Mouse (Mus musculus) forebrain, embryonic 13.5 days (tissue): ENCODE results near the gene Sytl3. TPM values are rescaled to one million over a fixed set of nuclear protein-coding genes. Genes with fewer than 3 reads are reported as not detected.
A peak's percentile ranks its signal among the peaks of the same experiment; 100 is the strongest.
"Not testable (repeated sequence)": the region's sequence is repeated elsewhere in the genome, so short reads cannot be mapped to it uniquely, and the experiment has no call there.

Experiments used
- ATAC-seq: fragments of 200-750 bp; cut with Nextera tagmentation; 2 replicates; pipeline ENCODE4 v1.8.0; 2017
- H3K27ac ChIP-seq: fragments of 300-500 bp; sonication (generic); 2 replicates; pipeline ENCODE4 v1.5.1; 2015; ENCODE audit warnings: inconsistent platforms, mild to moderate bottlenecking, moderate library complexity
- H3K27me3 ChIP-seq: fragments of 300-500 bp; sonication (generic); 2 replicates; pipeline ENCODE4 v1.6.1; 2015; ENCODE audit warnings: mild to moderate bottlenecking, inconsistent platforms
- H3K36me3 ChIP-seq: fragments of 300-500 bp; sonication (generic); 2 replicates; pipeline ENCODE4 v1.6.1; 2015; ENCODE audit warnings: mild to moderate bottlenecking, inconsistent platforms; ENCODE audit not compliant: poor library complexity, severe bottlenecking
- H3K4me1 ChIP-seq: fragments of 300-500 bp; sonication (generic); 2 replicates; pipeline ENCODE4 v1.6.1; 2015; ENCODE audit warnings: inconsistent platforms
- H3K4me2 ChIP-seq: fragments of 300-500 bp; sonication (generic); 2 replicates; pipeline ENCODE4 v1.6.1; 2015; ENCODE audit warnings: inconsistent platforms, mild to moderate bottlenecking, moderate library complexity
- H3K4me3 ChIP-seq: fragments of 300-500 bp; sonication (generic); 2 replicates; pipeline ENCODE4 v1.5.1; 2015; ENCODE audit warnings: mild to moderate bottlenecking, inconsistent platforms
- H3K9ac ChIP-seq: fragments of 300-500 bp; sonication (generic); 2 replicates; pipeline ENCODE4 v1.6.1; 2015; ENCODE audit warnings: mild to moderate bottlenecking, inconsistent platforms
- H3K9me3 ChIP-seq: fragments of 300-500 bp; sonication (generic); replicated peaks from 2 replicates; pipeline ENCODE4 v1.6.1; 2016; ENCODE audit warnings: inconsistent platforms
- WGBS: fragments of 180-500 bp; shearing (Covaris S2); methylation state at CpG from one replicate; pipeline ENCODE4 v1.1.7; 2015; 5-methylcytosine and 5-hydroxymethylcytosine counted together
- polyA plus RNA-seq: library from polyadenylated mRNA; unstranded; fragments of >200 nt; fragmentation: Nextera tagmentation; extraction: Ambion mirVana; gene quantifications from 2 replicates; pipeline ENCODE4 v1.2.1, GENCODE M21; 2015

Sytl3 gene
- polyA plus RNA-seq, 1 experiment from 2014 or later = 0.43 TPM

- not testable (repeated sequence) for ATAC-seq, H3K4me2 ChIP-seq, H3K27ac ChIP-seq, H3K9ac ChIP-seq, H3K4me3 ChIP-seq, H3K27me3 ChIP-seq, H3K9me3 ChIP-seq, H3K36me3 ChIP-seq, H3K4me1 ChIP-seq
- WGBS = 84% methylated on average over 4 of the region's 5 CpGs
Observed at GRCm38 (mm10) chr17:6653341-6653946, 5.4 kb upstream of the Sytl3 start.

GRCm38 (mm10) chr17:6655087-6655511 is 3.8 kb upstream of the Sytl3 start:
- H3K36me3 ChIP-seq, H3K9me3 ChIP-seq, H3K4me1 ChIP-seq, H3K27me3 ChIP-seq: not testable (repeated sequence)
- Histone ChIP-seq H3K4me2 (peak overlapping the region; percentile 50), H3K4me3 (peak overlapping the region; percentile 44), H3K9ac (peak overlapping the region; percentile 65), H3K27ac (peak overlapping the region; percentile 76)
- peak; percentile 94 for ATAC-seq
- 0% methylated on average over 36 of the region's 36 CpGs for WGBS

DNA sequence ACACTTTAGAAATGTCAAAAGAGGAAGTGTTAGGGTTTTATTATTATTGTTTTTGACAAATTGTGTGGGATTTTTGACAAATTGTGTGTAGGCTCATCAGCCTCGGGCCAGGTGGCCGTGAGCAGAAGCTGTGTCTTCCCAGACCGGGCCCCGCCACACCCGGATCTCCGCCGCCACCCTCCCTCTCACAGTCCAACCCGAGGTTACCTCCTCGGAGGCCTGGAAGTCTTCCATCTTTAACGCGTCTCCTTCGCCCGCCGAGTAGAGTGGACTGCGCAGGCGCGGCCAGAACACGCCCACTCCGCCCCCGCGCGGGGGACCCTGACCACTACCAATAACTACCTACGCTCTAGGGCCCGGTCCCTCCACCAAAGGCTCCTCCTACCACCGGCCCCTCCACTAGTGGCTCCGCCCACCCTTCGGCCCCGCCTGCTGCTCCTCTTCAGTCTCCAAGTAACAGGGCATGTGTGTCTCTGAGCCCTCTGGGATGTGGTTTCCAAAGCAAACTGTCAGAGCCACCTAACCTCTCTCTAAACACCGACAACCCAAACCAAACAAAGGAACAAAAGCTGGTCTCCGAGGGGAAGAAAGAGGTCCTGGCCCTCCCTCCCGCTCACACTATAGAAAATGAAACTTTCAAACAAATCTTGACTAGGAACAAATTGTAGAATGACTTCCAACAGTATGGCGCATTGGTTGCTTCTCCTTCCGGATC is 3.2 kb upstream of the Sytl3 start, which contains the start of gene Dynlt1f:
Gene Dynlt1f (minus strand): TSS at position 334 of the 715 bp plus-strand sequence.
- ATAC-seq = peak; percentile 95
- WGBS = 5% methylated on average over 18 of the region's 33 CpGs
- peak within 1 kb of the TSS; percentile 50 for H3K4me2 ChIP-seq
- not testable (repeated sequence) for H3K4me1 ChIP-seq, H3K9me3 ChIP-seq, H3K27me3 ChIP-seq, H3K36me3 ChIP-seq
- peak within 1 kb of the TSS; percentile 65 for H3K9ac ChIP-seq
- H3K4me3 ChIP-seq = peak within 1 kb of the TSS; percentile 44
- peak within 1 kb of the TSS; percentile 76 for H3K27ac ChIP-seq

DNA sequence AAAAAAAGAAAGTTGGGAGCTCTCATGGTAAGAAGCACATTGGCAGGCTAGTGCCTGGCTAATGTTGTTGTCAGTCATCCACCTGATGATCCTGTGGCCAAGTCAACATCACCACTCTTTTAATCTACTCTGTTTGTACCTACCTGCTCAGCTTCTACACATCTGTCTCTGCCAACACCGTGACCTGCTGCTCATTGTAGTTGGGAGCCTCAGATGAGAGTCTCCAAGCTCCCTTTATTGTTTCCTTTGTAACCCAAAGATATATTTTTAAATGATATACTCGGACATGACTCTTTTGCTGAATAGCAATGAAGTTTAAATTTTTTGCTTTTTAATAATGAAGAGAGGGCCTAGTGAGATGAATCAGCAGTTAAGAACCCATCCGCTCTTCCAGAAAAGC is 2.4 kb upstream of the Sytl3 start:
- not testable (repeated sequence) for H3K27me3 ChIP-seq, H3K4me3 ChIP-seq, H3K27ac ChIP-seq, H3K36me3 ChIP-seq, H3K4me2 ChIP-seq, H3K9ac ChIP-seq, H3K4me1 ChIP-seq, H3K9me3 ChIP-seq, ATAC-seq
- 96% methylated on average over 1 of the region's 3 CpGs for WGBS

GRCm38 (mm10) chr17:6660589-6660988 is 1.7 kb downstream of the Sytl3 start:
- not testable (repeated sequence) for H3K27ac ChIP-seq, H3K4me2 ChIP-seq, H3K36me3 ChIP-seq, H3K27me3 ChIP-seq, H3K4me3 ChIP-seq, H3K9me3 ChIP-seq, H3K9ac ChIP-seq, ATAC-seq, H3K4me1 ChIP-seq
- 84% methylated on average over 6 of the region's 6 CpGs for WGBS

DNA sequence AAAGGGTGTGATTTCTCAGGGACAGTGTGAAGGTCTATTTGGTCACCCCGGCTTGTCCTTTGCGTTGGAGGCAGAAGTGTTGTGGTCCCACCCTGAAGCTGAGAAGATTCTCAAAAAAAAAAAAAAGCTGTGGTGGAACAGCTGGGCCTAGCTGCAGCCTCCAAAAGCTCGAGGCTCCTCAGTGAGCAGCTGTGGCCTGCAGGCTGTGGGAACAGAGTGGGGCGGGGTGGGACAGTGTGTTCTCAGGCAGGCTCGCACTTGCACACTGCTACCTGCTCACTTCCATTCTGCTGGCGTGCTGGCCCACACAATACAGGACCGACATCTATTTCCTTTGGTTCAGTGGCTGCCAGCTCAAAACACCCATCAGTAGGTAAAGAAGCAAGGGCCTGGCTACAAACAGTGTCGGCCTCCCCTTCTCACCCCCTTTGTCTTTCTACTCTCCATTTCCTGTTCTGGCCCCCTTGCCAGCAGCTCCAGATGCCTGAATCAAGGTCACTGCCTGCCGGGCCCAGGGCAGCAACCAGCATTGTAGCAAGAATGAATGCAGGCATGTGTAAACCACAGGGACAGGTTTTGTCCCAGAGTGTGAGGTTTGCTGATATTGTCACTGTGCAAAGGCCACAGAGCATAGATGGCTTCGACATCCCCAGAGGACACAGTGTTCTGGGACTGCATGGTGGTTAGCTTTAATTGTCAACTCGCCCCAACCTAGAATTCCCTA is 2.4 kb downstream of the Sytl3 start:
- H3K36me3 ChIP-seq, H3K9ac ChIP-seq, H3K27me3 ChIP-seq, H3K4me3 ChIP-seq, H3K9me3 ChIP-seq, H3K4me2 ChIP-seq, H3K4me1 ChIP-seq, H3K27ac ChIP-seq: not testable (repeated sequence)
- 0 out of 2 replicates have a peak, but pooled peaks have one; percentile 14 for ATAC-seq
- 48% methylated on average over 9 of the region's 11 CpGs for WGBS

DNA sequence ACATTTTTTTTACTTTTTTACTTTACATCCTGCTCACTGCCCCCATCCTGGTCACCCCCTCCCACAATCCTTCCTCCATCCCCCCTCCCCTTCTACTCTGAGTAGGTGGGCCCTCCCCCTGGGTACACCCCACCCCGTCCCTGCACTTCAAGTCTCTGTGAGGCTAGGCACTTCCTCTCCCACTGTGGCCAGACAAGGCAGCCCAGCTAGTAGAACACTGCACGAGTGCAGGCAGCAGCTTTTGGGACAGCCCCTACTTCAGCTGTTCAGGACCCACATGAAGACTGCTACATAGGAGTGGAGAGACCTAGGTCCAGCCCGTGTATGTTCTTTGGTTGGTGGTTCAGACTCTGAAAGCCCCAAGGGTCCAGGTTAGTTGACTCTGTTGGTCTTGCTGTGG is 3.9 kb downstream of the Sytl3 start:
- H3K9ac ChIP-seq, H3K4me1 ChIP-seq, H3K36me3 ChIP-seq, H3K4me3 ChIP-seq, H3K27ac ChIP-seq, H3K27me3 ChIP-seq, ATAC-seq, H3K9me3 ChIP-seq, H3K4me2 ChIP-seq: not testable (repeated sequence)
- WGBS = 45% methylated on average over 3 of the region's 3 CpGs

GRCm38 (mm10) chr17:6665389-6665788 is 6.5 kb downstream of the Sytl3 start:
- not testable (repeated sequence) for H3K27ac ChIP-seq, H3K36me3 ChIP-seq, H3K4me3 ChIP-seq, ATAC-seq, H3K9me3 ChIP-seq, H3K4me1 ChIP-seq, H3K27me3 ChIP-seq, H3K9ac ChIP-seq, H3K4me2 ChIP-seq
- WGBS = 94% methylated on average over 4 of the region's 5 CpGs

GRCm38 (mm10) chr17:6668522-6668921 is 9.6 kb downstream of the Sytl3 start:
- not testable (repeated sequence) for H3K4me3 ChIP-seq, H3K9ac ChIP-seq, H3K9me3 ChIP-seq, H3K27ac ChIP-seq, ATAC-seq, H3K27me3 ChIP-seq, H3K4me1 ChIP-seq, H3K4me2 ChIP-seq, H3K36me3 ChIP-seq
- no CpG with 5 or more reads among the region's 6 CpGs for WGBS

DNA sequence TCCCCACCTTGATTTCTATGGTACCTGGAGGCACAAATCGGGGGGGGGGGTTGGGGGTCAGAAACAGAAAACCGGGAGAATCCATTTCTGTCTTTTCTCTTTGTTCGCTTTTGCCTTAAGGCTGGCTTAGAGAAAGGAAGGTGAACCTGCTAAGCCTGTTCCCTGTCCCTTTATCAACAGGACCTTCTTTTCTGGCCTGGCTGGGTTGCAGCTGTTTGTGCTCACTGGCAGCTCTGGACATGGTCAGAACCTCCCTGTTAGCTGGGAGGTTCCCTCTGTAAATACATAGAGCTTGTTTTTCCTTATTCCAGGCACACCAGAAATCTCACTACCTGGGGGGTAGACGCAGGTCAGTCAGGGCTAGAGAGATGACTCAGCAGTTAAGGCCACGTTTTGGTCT is 15.4 kb downstream of the Sytl3 start:
- 54% methylated on average over 5 of the region's 5 CpGs for WGBS
- H3K9me3 ChIP-seq, H3K27me3 ChIP-seq, H3K4me2 ChIP-seq, H3K36me3 ChIP-seq, H3K4me3 ChIP-seq, H3K4me1 ChIP-seq, ATAC-seq, H3K27ac ChIP-seq, H3K9ac ChIP-seq: not testable (repeated sequence)

DNA sequence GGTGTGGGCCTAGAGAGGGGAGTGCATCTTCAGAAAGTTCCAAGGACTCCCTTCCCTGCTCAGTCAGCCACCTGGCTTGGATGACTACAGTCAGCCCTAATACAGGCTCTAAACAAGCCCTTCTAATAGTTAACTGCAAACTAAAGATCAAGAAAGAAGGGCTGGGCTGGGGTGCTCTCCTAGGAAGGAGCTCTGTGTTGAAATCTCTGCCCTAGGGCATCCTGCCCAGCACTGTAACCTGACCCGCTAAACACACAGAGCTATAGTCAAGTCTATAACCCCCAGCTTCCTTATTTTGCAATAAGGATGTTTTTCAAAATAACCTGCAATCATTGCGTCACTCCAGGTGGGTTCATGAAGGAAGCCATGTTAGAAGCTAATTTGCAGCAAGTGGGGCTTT is 19.2 kb downstream of the Sytl3 start:
- not testable (repeated sequence) for H3K9ac ChIP-seq, H3K36me3 ChIP-seq, ATAC-seq, H3K27ac ChIP-seq, H3K27me3 ChIP-seq, H3K4me1 ChIP-seq, H3K4me2 ChIP-seq, H3K4me3 ChIP-seq, H3K9me3 ChIP-seq
- 86% methylated on average over 1 of the region's 2 CpGs for WGBS

- not testable (repeated sequence) for H3K27me3 ChIP-seq, H3K4me2 ChIP-seq, H3K9ac ChIP-seq, ATAC-seq, H3K4me3 ChIP-seq, H3K4me1 ChIP-seq, H3K36me3 ChIP-seq, H3K9me3 ChIP-seq, H3K27ac ChIP-seq
- WGBS = 84% methylated on average over 4 of the region's 4 CpGs
Observed at GRCm38 (mm10) chr17:6681721-6682120, 22.8 kb downstream of the Sytl3 start.
